Mouse (Mus musculus): ENCODE results near the gene Wdr91. TPM values are rescaled to one million over a fixed set of nuclear protein-coding genes. Genes with fewer than 3 reads are reported as not detected.
A peak's percentile ranks its signal among the peaks of the same experiment; 100 is the strongest.

Gene Wdr91
- polyA plus RNA-seq, 1 experiment = 12.9 TPM

- Histone ChIP-seq H3K79me2 (ENCODE audit: control insufficient read depth, insufficient read depth) (peaks cover 15% of the 10 kb centered on the region), H3K27me3 (ENCODE audit: control insufficient read depth, insufficient read depth, insufficient read length) (no peaks in the 10 kb centered on the region), H3K36me3 (ENCODE audit: control insufficient read depth, insufficient read depth) (peaks cover 4% of the 10 kb centered on the region), H3ac (ENCODE audit: control insufficient read depth, insufficient read length) (no peak overlapping the region), H3K4me2 (ENCODE audit: low read depth) (peak overlapping the region; percentile 54), H3K4me3 (no peak overlapping the region)
- TF ChIP-seq SRF (IDR thresholded peaks at IDR 0.05; ENCODE audit: control insufficient read depth, insufficient read length, low read depth) (no peak), POLR2A (IDR thresholded peaks at IDR 0.05; ENCODE audit: insufficient read length, low read depth) (no peak), MYOD1 (IDR thresholded peaks at IDR 0.05; ENCODE audit: control insufficient read depth in 1 of 3, insufficient read length in 2 of 3, low read depth in 2 of 3) (peak in 2 of 3 experiments; percentile 45 to 49), POLR2AphosphoS2 (IDR thresholded peaks at IDR 0.05; ENCODE audit: insufficient read length, low read depth) (peak; percentile 4), CEBPB (IDR thresholded peaks at IDR 0.05; ENCODE audit: insufficient read depth, poor library complexity, severe bottlenecking) (no peak), MYOG (IDR thresholded peaks at IDR 0.05; ENCODE audit: control insufficient read depth in 1 of 3, insufficient read depth in 1 of 3, insufficient read length in 2 of 3, low read depth in 2 of 3) (peak in 1 of 3 experiments; percentile 47)
Observed at GRCm38 (mm10) chr6:34874101-34874921, 36.4 kb downstream of the Wdr91 start.

- Histone ChIP-seq H3K4me3 (no peak overlapping the region), H3K79me2 (ENCODE audit: control insufficient read depth, insufficient read depth) (peaks cover 15% of the 10 kb centered on the region), H3K4me2 (ENCODE audit: low read depth) (no peak overlapping the region), H3K27me3 (ENCODE audit: control insufficient read depth, insufficient read depth, insufficient read length) (no peaks in the 10 kb centered on the region), H3K36me3 (ENCODE audit: control insufficient read depth, insufficient read depth) (peaks cover 3% of the 10 kb centered on the region), H3ac (ENCODE audit: control insufficient read depth, insufficient read length) (no peak overlapping the region)
- TF ChIP-seq E2F4 (IDR thresholded peaks at IDR 0.05; ENCODE audit: insufficient read depth) (no peak), MYOD1 (IDR thresholded peaks at IDR 0.05; ENCODE audit: control insufficient read depth in 1 of 3, insufficient read length in 2 of 3, low read depth in 2 of 3) (no peak), REST (IDR thresholded peaks at IDR 0.05; ENCODE audit: insufficient read depth, insufficient read length) (no peak), SRF (IDR thresholded peaks at IDR 0.05; ENCODE audit: control insufficient read depth, insufficient read length, low read depth) (no peak)
Observed at GRCm38 (mm10) chr6:34872871-34873270, 37.8 kb downstream of the Wdr91 start.

GRCm38 (mm10) chr6:34871929-34872328, 38.7 kb downstream of the Wdr91 start:
- Histone ChIP-seq H3K4me3 (no peak overlapping the region), H3ac (ENCODE audit: control insufficient read depth, insufficient read length) (no peak overlapping the region), H3K36me3 (ENCODE audit: control insufficient read depth, insufficient read depth) (peaks cover 3% of the 10 kb centered on the region)

GRCm38 (mm10) chr6:34870724-34871123, 40.0 kb downstream of the Wdr91 start:
- H3K4me3 ChIP-seq = no peak overlapping the region
- H3ac ChIP-seq (ENCODE audit: control insufficient read depth, insufficient read length) = no peak overlapping the region
- no peak for TF ChIP-seq POLR2AphosphoS2 (IDR thresholded peaks at IDR 0.05; ENCODE audit: insufficient read length, low read depth)
- TF ChIP-seq CEBPB (IDR thresholded peaks at IDR 0.05; ENCODE audit: insufficient read depth, poor library complexity, severe bottlenecking) = no peak
- no peak for TF ChIP-seq MYOD1 (IDR thresholded peaks at IDR 0.05; ENCODE audit: control insufficient read depth in 1 of 3, insufficient read length in 2 of 3, low read depth in 2 of 3)
- no peak for TF ChIP-seq POLR2A (IDR thresholded peaks at IDR 0.05; ENCODE audit: insufficient read length, low read depth)
- no peak for TF ChIP-seq USF1 (IDR thresholded peaks at IDR 0.05; ENCODE audit: low read depth)
- TF ChIP-seq MAX (IDR thresholded peaks at IDR 0.05; ENCODE audit: low read depth) = no peak
- TF ChIP-seq REST (IDR thresholded peaks at IDR 0.05; ENCODE audit: insufficient read depth, insufficient read length) = no peak
- no peak for TF ChIP-seq TCF3 (IDR thresholded peaks at IDR 0.05; ENCODE audit: insufficient read length, low read depth)
- no peak for TF ChIP-seq MYOG (IDR thresholded peaks at IDR 0.05; ENCODE audit: control insufficient read depth in 1 of 3, insufficient read depth in 1 of 3, insufficient read length in 2 of 3, low read depth in 2 of 3)
- no peak for TF ChIP-seq SRF (IDR thresholded peaks at IDR 0.05; ENCODE audit: control insufficient read depth, insufficient read length, low read depth)
- H3K36me3 ChIP-seq (ENCODE audit: control insufficient read depth, insufficient read depth) = peaks cover 3% of the 10 kb centered on the region
- H3K4me2 ChIP-seq (ENCODE audit: low read depth) = no peak overlapping the region
- H3K79me2 ChIP-seq (ENCODE audit: control insufficient read depth, insufficient read depth) = no peaks in the 10 kb centered on the region
- no peaks in the 10 kb centered on the region for H3K27me3 ChIP-seq (ENCODE audit: control insufficient read depth, insufficient read depth, insufficient read length)

More at GRCm38 (mm10) chr6:34871929-34872328, 38.7 kb downstream of the Wdr91 start:
- no peaks in the 10 kb centered on the region for H3K27me3 ChIP-seq (ENCODE audit: control insufficient read depth, insufficient read depth, insufficient read length)
- no peak overlapping the region for H3K4me2 ChIP-seq (ENCODE audit: low read depth)
- peak; percentile 30 for TF ChIP-seq POLR2A (IDR thresholded peaks at IDR 0.05; ENCODE audit: insufficient read length, low read depth)
- no peak for TF ChIP-seq MYOD1 (IDR thresholded peaks at IDR 0.05; ENCODE audit: control insufficient read depth in 1 of 3, insufficient read length in 2 of 3, low read depth in 2 of 3)
- no peak for TF ChIP-seq CEBPB (IDR thresholded peaks at IDR 0.05; ENCODE audit: insufficient read depth, poor library complexity, severe bottlenecking)
- TF ChIP-seq POLR2AphosphoS2 (IDR thresholded peaks at IDR 0.05; ENCODE audit: insufficient read length, low read depth) = peak; percentile 63
- peaks cover 6% of the 10 kb centered on the region for H3K79me2 ChIP-seq (ENCODE audit: control insufficient read depth, insufficient read depth)

GRCm38 (mm10) chr6:34870136-34870535, 40.5 kb downstream of the Wdr91 start:
- Histone ChIP-seq H3ac (ENCODE audit: control insufficient read depth, insufficient read length) (no peak overlapping the region), H3K4me3 (no peak overlapping the region), H3K4me2 (ENCODE audit: low read depth) (no peak overlapping the region), H3K79me2 (ENCODE audit: control insufficient read depth, insufficient read depth) (no peaks in the 10 kb centered on the region), H3K27me3 (ENCODE audit: control insufficient read depth, insufficient read depth, insufficient read length) (no peaks in the 10 kb centered on the region), H3K36me3 (ENCODE audit: control insufficient read depth, insufficient read depth) (peaks cover 3% of the 10 kb centered on the region)
- no peak for TF ChIP-seq E2F4 (IDR thresholded peaks at IDR 0.05; ENCODE audit: insufficient read depth)
- no peak for TF ChIP-seq REST (IDR thresholded peaks at IDR 0.05; ENCODE audit: insufficient read depth, insufficient read length)
- no peak for TF ChIP-seq USF1 (IDR thresholded peaks at IDR 0.05; ENCODE audit: low read depth)
- TF ChIP-seq POLR2AphosphoS2 (IDR thresholded peaks at IDR 0.05; ENCODE audit: insufficient read length, low read depth) = no peak
- no peak for TF ChIP-seq MAX (IDR thresholded peaks at IDR 0.05; ENCODE audit: low read depth)
- TF ChIP-seq TCF3 (IDR thresholded peaks at IDR 0.05; ENCODE audit: insufficient read length, low read depth) = no peak
- no peak for TF ChIP-seq TCF12 (IDR thresholded peaks at IDR 0.05; ENCODE audit: insufficient read depth, poor library complexity, severe bottlenecking)
- no peak for TF ChIP-seq MYOD1 (IDR thresholded peaks at IDR 0.05; ENCODE audit: control insufficient read depth in 1 of 3, insufficient read length in 2 of 3, low read depth in 2 of 3)
- no peak for TF ChIP-seq POLR2A (IDR thresholded peaks at IDR 0.05; ENCODE audit: insufficient read length, low read depth)
- TF ChIP-seq SRF (IDR thresholded peaks at IDR 0.05; ENCODE audit: control insufficient read depth, insufficient read length, low read depth) = no peak
- no peak for TF ChIP-seq CEBPB (IDR thresholded peaks at IDR 0.05; ENCODE audit: insufficient read depth, poor library complexity, severe bottlenecking)
- TF ChIP-seq MYOG (IDR thresholded peaks at IDR 0.05; ENCODE audit: control insufficient read depth in 1 of 3, insufficient read depth in 1 of 3, insufficient read length in 2 of 3, low read depth in 2 of 3) = no peak

Measured in myocyte (in vitro differentiated cells).